Mouse (Mus musculus) urinary bladder, adult 2 months (tissue): ENCODE measurements around the gene Igfbp6. TPM values are rescaled to one million over a fixed set of nuclear protein-coding genes. Genes with fewer than 3 reads are reported as not detected.

ENCODE experiments used
- DNase-seq: peaks from one replicate; pipeline ENCODE4 v3.0.0; 2022; ENCODE audit warnings: low spot score
- polyA plus RNA-seq: library from polyadenylated mRNA; depleted of rRNA; stranded (reverse); fragments of >200 nt; gene quantifications from 2 replicates; pipeline ENCODE4 v1.2.3, GENCODE M21; 2012

Gene Igfbp6
- polyA plus RNA-seq, 1 experiment: 260 TPM

- DNase-seq: no peak
Observed at GRCm38 (mm10) chr15:102108651-102109525, 35.3 kb upstream of the Igfbp6 start.

GRCm38 (mm10) chr15:102110271-102110670 lies 33.9 kb upstream of the Igfbp6 start:
- DNase-seq: no peak

GRCm38 (mm10) chr15:102110701-102111494 lies 33.3 kb upstream of the Igfbp6 start:
- DNase-seq: no peak

- DNase-seq: no peak
Observed at GRCm38 (mm10) chr15:102111495-102111829, 32.7 kb upstream of the Igfbp6 start.

GRCm38 (mm10) chr15:102112181-102112580 lies 32.0 kb upstream of the Igfbp6 start:
- no peak for DNase-seq

GRCm38 (mm10) chr15:102112827-102113226 lies 31.3 kb upstream of the Igfbp6 start:
- no peak for DNase-seq

- DNase-seq: no peak
Observed at GRCm38 (mm10) chr15:102113674-102114073, 30.5 kb upstream of the Igfbp6 start.

GRCm38 (mm10) chr15:102114651-102115260 lies 29.4 kb upstream of the Igfbp6 start:
- DNase-seq: no peak

- DNase-seq: no peak
Observed at GRCm38 (mm10) chr15:102115731-102116231, 28.4 kb upstream of the Igfbp6 start.

- DNase-seq: no peak
Observed at GRCm38 (mm10) chr15:102116753-102117415, 27.3 kb upstream of the Igfbp6 start.

- DNase-seq: no peak
Observed at GRCm38 (mm10) chr15:102117461-102118443, 26.4 kb upstream of the Igfbp6 start.

- DNase-seq: no peak
Observed at GRCm38 (mm10) chr15:102118591-102118990, 25.6 kb upstream of the Igfbp6 start.

- no peak for DNase-seq
Observed at GRCm38 (mm10) chr15:102119121-102119830, 24.9 kb upstream of the Igfbp6 start.

GRCm38 (mm10) chr15:102119831-102120170 lies 24.4 kb upstream of the Igfbp6 start:
- DNase-seq: no peak

- DNase-seq: no peak
Observed at GRCm38 (mm10) chr15:102120530-102120929, 23.6 kb upstream of the Igfbp6 start.

- DNase-seq: no peak
Observed at GRCm38 (mm10) chr15:102126303-102126702, 17.9 kb upstream of the Igfbp6 start.

GRCm38 (mm10) chr15:102133314-102133713 lies 10.8 kb upstream of the Igfbp6 start:
- DNase-seq: no peak

GRCm38 (mm10) chr15:102134709-102135108 lies 9.5 kb upstream of the Igfbp6 start:
- no peak for DNase-seq

GRCm38 (mm10) chr15:102135522-102136128 lies 8.5 kb upstream of the Igfbp6 start:
- DNase-seq: no peak
